Mouse (Mus musculus): ENCODE measurements around the gene Cyp2j6. TPM values are rescaled to one million over a fixed set of nuclear protein-coding genes. Genes with fewer than 3 reads are reported as not detected.
A peak's percentile ranks its signal among the peaks of the same experiment; 100 is the strongest.
"Not testable (repeated sequence)": the region's sequence is repeated elsewhere in the genome, so short reads cannot be mapped to it uniquely, and the experiment has no call there.

Cyp2j6 gene
- polyA plus RNA-seq (2016; fragmentation: Nextera tagmentation; extraction: Ambion mirVana), result 2.6 and 3.4 TPM in 2 replicates

DNA sequence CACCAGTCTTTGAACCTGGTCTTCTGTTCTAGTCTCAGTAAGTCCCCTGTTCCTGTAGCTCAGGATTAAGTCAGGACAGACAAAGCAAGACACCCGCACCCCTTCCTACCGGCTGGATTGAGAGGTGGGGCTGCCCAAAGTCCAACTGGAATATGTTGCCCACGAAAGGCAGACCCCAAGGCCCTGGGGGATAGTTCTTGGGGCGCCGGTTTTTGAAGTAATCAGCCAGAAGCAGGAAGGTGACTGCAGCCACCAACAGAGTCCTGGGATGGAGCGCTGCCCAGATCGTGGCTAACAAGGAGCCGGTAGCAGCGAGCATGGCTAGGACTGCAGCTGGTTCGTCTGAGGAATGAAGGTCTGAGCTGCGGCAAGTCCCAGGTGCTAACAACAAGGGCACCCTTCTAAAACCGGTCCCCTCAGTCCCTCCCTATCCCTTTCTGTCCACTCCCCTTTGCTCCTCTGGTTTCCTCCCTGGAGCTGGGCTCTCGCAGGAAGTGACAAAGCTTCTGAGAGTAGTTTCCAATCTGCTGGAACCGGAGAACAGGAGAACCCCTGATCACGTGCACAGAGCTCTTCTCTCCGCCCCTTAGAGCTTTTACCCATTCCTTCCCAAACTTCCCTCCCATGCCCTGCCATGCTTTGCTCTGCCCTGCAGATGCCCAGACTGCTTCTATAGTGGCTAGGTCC lies at the start of gene Cyp2j6:
TSS of gene Cyp2j6 (minus strand) at position 529 of the 687 bp plus-strand sequence.
- Histone ChIP-seq H3K4me1 (peaks cover 9% of the 10 kb centered on the region), H3K4me3 (peak within 1 kb of the TSS; percentile 56), H3K27ac (peak within 1 kb of the TSS; percentile 85), H3K27me3 (ENCODE audit: poor library complexity, severe bottlenecking) (no peaks in the 10 kb centered on the region), H3K36me3 (replicated peaks) (no peaks in the 10 kb centered on the region), H3K9me3 (no peaks in the 10 kb centered on the region)
- peak; percentile 45 for DNase-seq (ENCODE audit: extremely low spot score, low spot score)
- WGBS, result 3% methylated on average over 16 of the region's 16 CpGs

DNA sequence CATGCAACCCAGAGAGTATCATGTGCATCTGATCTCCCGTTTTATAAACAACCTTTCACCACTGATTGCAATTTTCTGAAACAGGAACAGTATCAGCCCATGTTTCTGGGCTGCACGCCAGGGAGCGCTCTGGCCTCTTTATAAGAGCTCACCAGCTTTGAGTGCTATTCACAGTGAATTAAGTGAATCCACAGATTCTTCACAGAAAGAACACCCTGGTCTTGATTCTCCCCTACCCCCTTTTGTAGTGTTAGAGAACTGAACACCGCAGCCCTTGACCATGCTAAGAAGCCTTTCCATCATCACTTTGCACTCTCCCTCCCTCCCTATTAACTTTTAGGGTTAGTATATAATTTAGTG lies 38.3 kb upstream of the Cyp2j6 start:
- Histone ChIP-seq H3K4me3 (peak overlapping the region; percentile 50), H3K36me3 (replicated peaks) (no peaks in the 10 kb centered on the region), H3K27me3 (ENCODE audit: poor library complexity, severe bottlenecking) (no peaks in the 10 kb centered on the region), H3K9me3 (no peaks in the 10 kb centered on the region), H3K4me1 (peaks cover 13% of the 10 kb centered on the region), H3K27ac (peak overlapping the region; percentile 80)
- 30% methylated on average over 4 of the region's 4 CpGs for WGBS
- no peak for DNase-seq (ENCODE audit: extremely low spot score, low spot score)

DNA sequence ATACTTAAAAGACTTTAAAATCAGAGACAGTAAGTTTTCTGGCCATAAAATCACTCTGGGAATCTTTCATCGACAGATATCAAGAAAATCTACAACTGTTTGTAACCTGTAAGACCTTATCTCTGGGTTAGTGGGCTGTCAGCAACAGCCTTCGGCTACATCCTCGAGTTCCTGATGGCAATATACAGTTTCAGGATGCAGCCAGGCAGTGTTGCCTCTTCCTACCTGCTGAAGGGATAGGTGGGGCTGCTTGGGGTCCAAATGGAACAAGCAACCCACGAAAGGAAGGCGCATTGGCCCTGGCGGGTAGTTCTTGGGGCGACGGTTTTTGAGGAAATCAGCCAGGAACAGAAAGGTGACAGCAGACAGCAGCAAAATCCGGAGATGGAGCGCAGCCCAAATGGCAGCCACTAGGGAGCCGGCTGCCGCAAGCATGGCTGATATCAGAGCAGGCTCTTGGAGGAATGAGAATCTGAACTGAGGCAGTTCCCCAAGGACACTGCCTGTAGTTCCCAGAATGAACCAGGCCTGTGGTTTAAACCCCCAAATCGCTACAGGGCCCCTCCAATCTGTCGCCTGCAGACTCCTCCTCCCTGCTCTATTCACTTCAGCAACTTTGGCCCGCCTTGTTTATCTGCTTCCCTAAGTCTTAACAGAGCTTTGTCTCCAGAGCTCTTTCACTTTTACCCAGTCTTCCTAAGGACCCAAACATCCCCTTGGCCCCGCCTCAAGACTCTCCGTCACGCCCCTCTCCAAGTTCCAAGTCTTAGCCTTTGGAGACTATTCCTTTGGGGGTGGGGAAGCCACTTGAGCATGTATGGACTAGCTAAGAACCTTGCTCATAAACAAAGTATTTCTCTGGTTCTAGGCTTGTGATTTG lies 37.7 kb upstream of the Cyp2j6 start, which contains the start of gene Cyp2j9:
TSS of gene Cyp2j9 (minus strand) at position 668 of the 880 bp plus-strand sequence.
- H3K27me3 ChIP-seq (ENCODE audit: poor library complexity, severe bottlenecking), result no peaks in the 10 kb centered on the region
- DNase-seq (ENCODE audit: extremely low spot score, low spot score), result peak; percentile 49
- peak within 1 kb of the TSS; percentile 50 for H3K4me3 ChIP-seq
- H3K9me3 ChIP-seq, result no peaks in the 10 kb centered on the region
- H3K36me3 ChIP-seq (replicated peaks), result no peaks in the 10 kb centered on the region
- H3K27ac ChIP-seq, result peak within 1 kb of the TSS; percentile 80
- peaks cover 13% of the 10 kb centered on the region for H3K4me1 ChIP-seq
- WGBS, result 7% methylated on average over 18 of the region's 18 CpGs

DNA sequence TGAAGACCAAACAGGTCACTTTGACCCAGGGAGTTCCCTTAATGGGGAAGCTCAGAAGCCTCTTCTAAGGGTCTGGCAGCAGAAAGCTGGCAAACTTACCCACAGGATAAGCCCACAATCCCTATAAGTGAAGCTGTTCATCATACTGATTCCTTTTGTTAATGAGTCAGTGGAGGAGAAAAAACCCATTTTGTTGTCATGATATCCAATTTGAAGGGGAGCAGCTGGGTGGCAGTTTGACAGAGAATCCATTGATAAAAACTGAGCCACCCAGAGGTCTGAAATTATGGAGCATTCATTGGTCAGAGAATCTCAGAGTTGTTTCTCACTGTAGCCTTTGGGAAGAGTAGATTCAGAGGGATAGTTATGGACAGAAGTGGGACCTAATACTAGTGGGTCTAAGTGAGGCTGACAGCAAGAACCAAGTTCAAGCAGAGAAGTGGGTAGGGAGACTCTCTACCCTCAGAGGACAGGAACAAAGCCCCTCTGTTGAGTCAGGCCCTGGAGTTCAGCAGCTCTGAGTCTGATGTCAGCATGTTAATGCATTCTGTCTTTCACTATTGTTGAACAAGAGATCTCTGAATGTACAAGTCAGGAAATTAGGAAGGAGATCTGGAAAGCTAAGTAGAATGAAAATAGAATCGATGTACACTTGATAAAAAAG lies 28.1 kb upstream of the Cyp2j6 start:
- Histone ChIP-seq H3K4me1 (peaks cover 12% of the 10 kb centered on the region), H3K4me3 (no peak overlapping the region), H3K9me3 (no peaks in the 10 kb centered on the region), H3K27ac (no peak overlapping the region), H3K36me3 (replicated peaks) (no peaks in the 10 kb centered on the region), H3K27me3 (ENCODE audit: poor library complexity, severe bottlenecking) (no peaks in the 10 kb centered on the region; the same call in 1 of the 2 replicates)
- no peak for DNase-seq (ENCODE audit: extremely low spot score, low spot score)
- 73% methylated on average over 1 of the region's 1 CpGs for WGBS

DNA sequence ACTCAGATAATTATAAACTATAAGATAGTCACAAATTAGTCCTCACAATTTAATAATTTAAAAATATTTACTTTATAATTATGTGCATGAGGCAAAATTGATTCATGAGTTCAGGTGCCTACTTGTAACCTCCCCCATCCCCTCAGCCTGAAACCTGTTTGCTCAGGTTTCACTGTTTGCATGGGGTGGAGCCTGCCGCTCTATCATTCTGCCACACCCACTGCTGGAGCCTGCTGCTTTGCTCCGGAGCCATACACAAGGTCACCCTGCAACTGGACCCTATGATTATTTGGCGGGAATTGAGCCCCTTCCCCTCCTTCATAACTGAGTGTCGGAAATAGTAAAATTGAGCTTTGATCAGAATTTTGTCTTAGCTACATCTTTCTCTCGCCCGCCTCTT lies 26.9 kb upstream of the Cyp2j6 start:
- 46% methylated on average over 6 of the region's 6 CpGs for WGBS
- not testable (repeated sequence) for H3K36me3 ChIP-seq (replicated peaks); DNase-seq (ENCODE audit: extremely low spot score, low spot score)

DNA sequence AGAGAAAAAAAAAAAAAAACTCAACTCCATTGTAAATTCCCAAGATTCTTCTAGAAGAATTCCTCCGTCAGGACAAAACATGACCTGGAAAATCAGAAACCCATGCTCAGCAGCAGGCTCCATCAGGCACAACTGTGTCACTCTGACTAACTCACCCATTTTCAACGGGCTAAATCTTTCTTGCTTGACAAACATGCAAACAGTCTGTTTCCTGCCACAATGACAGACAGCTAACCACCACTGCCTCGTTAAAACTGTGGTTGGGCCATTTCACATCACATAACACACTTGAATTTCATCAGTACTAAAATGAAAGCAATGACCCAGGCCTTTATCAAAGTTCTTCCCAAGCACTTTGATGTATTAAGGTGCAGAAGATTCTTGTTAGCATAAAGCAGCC lies 16.0 kb upstream of the Cyp2j6 start:
- Histone ChIP-seq H3K4me1 (no peaks in the 10 kb centered on the region), H3K9me3 (no peaks in the 10 kb centered on the region), H3K36me3 (replicated peaks) (no peaks in the 10 kb centered on the region), H3K27me3 (ENCODE audit: poor library complexity, severe bottlenecking) (peaks cover 5% of the 10 kb centered on the region; the same call in 1 of the 2 replicates), H3K4me3 (no peak overlapping the region), H3K27ac (no peak overlapping the region)
- WGBS, result 64% methylated on average over 3 of the region's 3 CpGs
- DNase-seq (ENCODE audit: extremely low spot score, low spot score), result no peak

More for the DNA sequence above, 26.9 kb upstream of the Cyp2j6 start:
- not testable (repeated sequence) for H3K4me3 ChIP-seq; H3K27ac ChIP-seq; H3K9me3 ChIP-seq; H3K27me3 ChIP-seq (ENCODE audit: poor library complexity, severe bottlenecking)
- H3K4me1 ChIP-seq, result peaks cover 12% of the 10 kb centered on the region

DNA sequence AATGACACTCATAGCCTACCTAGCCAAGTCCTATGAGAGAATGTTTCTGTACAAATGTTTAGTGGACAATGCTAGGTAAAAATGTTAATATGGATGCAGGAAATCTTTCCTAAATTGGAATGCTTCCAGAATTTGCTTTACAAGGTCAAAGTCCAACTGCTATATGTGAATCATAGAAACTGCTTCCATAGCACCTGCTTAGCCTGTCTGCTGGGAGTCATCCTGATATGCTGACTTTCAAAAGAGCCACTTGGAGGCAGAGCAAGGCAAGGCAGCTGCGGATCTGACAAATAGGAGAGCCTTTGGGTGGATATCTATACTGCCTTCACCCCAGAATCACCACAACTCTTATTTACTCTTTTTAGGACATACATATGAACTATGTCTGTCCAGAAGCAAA lies 14.5 kb upstream of the Cyp2j6 start:
- H3K36me3 ChIP-seq (replicated peaks), result no peaks in the 10 kb centered on the region
- H3K27ac ChIP-seq, result no peak overlapping the region
- no peak for DNase-seq (ENCODE audit: extremely low spot score, low spot score)
- H3K27me3 ChIP-seq (ENCODE audit: poor library complexity, severe bottlenecking), result peaks cover 7% of the 10 kb centered on the region; the same call in 1 of the 2 replicates
- H3K4me3 ChIP-seq, result no peak overlapping the region
- no peaks in the 10 kb centered on the region for H3K9me3 ChIP-seq
- no peaks in the 10 kb centered on the region for H3K4me1 ChIP-seq
- WGBS, result 88% methylated on average over 1 of the region's 1 CpGs

DNA sequence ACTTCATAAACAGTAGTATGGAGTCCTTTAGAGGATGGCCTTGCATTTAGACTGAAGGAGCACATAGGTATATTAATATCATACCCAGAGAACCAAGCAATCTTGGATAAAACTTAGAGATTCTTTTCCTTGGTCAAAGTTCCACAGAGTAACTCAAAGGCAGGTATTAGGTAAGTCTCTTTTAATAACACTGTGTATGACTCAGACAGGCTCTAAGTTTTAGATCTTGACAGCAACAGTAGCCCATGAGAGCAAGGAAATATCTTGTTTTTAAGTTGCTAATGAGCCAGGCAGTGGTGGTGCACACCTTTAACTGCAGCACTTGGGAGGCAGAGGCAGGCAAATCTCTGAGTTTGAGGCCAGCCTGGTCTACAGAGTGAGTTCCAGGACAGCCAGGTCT lies 12.3 kb upstream of the Cyp2j6 start:
- H3K4me3 ChIP-seq, result no peak overlapping the region
- H3K27me3 ChIP-seq (ENCODE audit: poor library complexity, severe bottlenecking), result peaks cover 7% of the 10 kb centered on the region; the same call in 1 of the 2 replicates
- H3K4me1 ChIP-seq, result no peaks in the 10 kb centered on the region
- H3K9me3 ChIP-seq, result no peaks in the 10 kb centered on the region
- no peaks in the 10 kb centered on the region for H3K36me3 ChIP-seq (replicated peaks)
- no peak for DNase-seq (ENCODE audit: extremely low spot score, low spot score)
- H3K27ac ChIP-seq, result no peak overlapping the region

DNA sequence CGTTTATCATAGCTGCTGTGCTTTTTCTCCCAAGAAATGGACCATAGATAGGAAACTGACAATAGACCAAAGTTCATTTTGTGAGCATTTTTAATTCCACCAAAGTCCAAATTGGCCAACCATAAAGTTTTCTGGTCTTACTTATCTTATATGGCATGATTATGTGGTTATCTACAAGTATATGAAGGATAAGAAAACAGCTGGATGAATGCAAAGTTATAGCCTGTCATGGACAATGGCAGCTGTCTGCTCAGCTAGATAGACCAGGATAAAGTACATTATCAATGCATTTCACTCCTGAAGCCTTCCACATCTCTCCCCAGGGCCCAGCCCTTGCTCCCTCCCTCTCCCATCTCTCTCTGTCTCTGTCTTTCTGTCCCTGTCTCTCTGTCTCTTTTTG lies 7.0 kb upstream of the Cyp2j6 start:
- WGBS, result 88% methylated on average over 1 of the region's 1 CpGs
- H3K4me3 ChIP-seq, result no peak overlapping the region
- H3K36me3 ChIP-seq (replicated peaks), result no peaks in the 10 kb centered on the region
- H3K27ac ChIP-seq, result no peak overlapping the region
- no peak for DNase-seq (ENCODE audit: extremely low spot score, low spot score)
- H3K27me3 ChIP-seq (ENCODE audit: poor library complexity, severe bottlenecking), result peaks cover 7% of the 10 kb centered on the region; the same call in 1 of the 2 replicates
- no peaks in the 10 kb centered on the region for H3K4me1 ChIP-seq
- no peaks in the 10 kb centered on the region for H3K9me3 ChIP-seq

DNA sequence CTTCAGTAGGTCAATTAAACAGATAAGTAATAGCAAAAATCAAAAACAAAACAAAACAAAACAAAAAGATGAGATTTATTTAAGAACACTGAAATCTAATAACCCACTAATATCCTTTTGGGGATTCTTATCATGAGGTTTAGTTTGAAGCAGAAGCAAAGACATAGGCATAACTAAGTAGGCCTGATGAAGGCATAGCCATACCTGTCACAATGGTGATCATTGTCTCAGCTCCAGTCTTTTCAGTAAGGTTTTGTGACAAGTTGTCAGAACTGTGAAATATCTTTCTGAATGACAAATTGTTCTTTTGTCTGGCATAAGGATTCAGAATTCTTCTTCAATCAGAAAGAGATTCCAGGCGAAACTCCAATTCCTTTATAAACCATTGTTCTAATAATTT lies 6.3 kb upstream of the Cyp2j6 start:
- Histone ChIP-seq H3K36me3 (replicated peaks) (no peaks in the 10 kb centered on the region), H3K9me3 (no peaks in the 10 kb centered on the region), H3K4me3 (no peak overlapping the region), H3K27me3 (ENCODE audit: poor library complexity, severe bottlenecking) (peaks cover 5% of the 10 kb centered on the region; the same call in 1 of the 2 replicates), H3K4me1 (no peaks in the 10 kb centered on the region), H3K27ac (no peak overlapping the region)
- DNase-seq (ENCODE audit: extremely low spot score, low spot score), result no peak
- WGBS, result 93% methylated on average over 1 of the region's 1 CpGs

DNA sequence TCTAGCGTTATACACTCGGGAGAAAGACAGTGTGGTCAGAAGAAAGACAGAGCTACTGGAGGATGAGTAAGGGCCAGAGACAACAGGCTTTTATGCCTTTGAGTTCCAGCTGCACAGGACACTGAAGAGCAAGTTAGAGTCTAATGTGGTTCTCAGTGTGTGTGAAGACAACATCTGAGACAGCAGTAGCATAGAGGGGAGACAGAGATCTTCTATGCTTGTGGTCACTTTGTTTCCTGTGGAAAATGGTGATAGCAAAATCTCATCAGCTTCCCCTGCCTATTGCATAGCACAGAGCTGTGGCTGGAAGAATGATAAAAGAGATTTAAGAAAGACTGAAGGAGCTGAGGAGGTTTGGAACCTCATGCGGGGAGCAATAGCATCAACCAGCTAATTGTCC lies 1.8 kb downstream of the Cyp2j6 start:
- no peaks in the 10 kb centered on the region for H3K9me3 ChIP-seq
- peaks cover 14% of the 10 kb centered on the region for H3K4me1 ChIP-seq
- no peak overlapping the region for H3K27ac ChIP-seq
- no peaks in the 10 kb centered on the region for H3K36me3 ChIP-seq (replicated peaks)
- DNase-seq (ENCODE audit: extremely low spot score, low spot score), result no peak
- H3K4me3 ChIP-seq, result no peak overlapping the region
- WGBS, result 94% methylated on average over 3 of the region's 3 CpGs
- no peaks in the 10 kb centered on the region for H3K27me3 ChIP-seq (ENCODE audit: poor library complexity, severe bottlenecking)

DNA sequence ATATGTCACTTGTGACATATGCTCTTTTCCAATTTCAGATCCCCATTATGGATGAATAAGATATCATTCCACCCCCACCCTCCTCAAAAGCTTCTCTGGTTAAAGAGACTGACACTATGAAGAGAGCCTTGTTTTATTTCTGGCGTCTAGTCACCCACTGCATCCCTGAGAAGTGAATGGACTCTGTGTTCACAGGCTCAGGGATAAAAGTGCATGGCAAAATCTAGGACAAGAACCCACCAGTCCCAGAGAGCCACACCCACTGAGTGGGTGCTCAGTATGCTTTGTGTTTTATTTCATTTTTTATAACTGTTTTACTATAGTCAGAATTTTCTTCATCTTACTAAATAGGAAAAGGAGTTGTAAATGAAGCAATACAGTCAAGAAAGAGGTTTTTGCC lies 7.5 kb downstream of the Cyp2j6 start:
- Histone ChIP-seq H3K27me3 (ENCODE audit: poor library complexity, severe bottlenecking) (no peaks in the 10 kb centered on the region), H3K4me3 (no peak overlapping the region), H3K4me1 (peaks cover 5% of the 10 kb centered on the region), H3K36me3 (replicated peaks) (no peaks in the 10 kb centered on the region), H3K9me3 (no peaks in the 10 kb centered on the region), H3K27ac (no peak overlapping the region)
- 57% methylated on average over 1 of the region's 1 CpGs for WGBS
- DNase-seq (ENCODE audit: extremely low spot score, low spot score), result no peak
